Mouse (Mus musculus): ENCODE results near the gene Cyp2d10.
A peak's percentile ranks its signal among the peaks of the same experiment; 100 is the strongest.
"Not testable (repeated sequence)": the region's sequence is repeated elsewhere in the genome, so short reads cannot be mapped to it uniquely, and the experiment has no call there.

Cyp2d10 gene

GRCm38 (mm10) chr15:82406981-82407380 is at the start of gene Cyp2d10:
Cyp2d10 (minus strand) TSS chr15:82407195.
- DNase-seq (ENCODE audit: inconsistent ontology term): no peak

GRCm38 (mm10) chr15:82456086-82456790 is 49.2 kb upstream of the Cyp2d10 start:
- DNase-seq (ENCODE audit: inconsistent ontology term): not testable (repeated sequence)

- not testable (repeated sequence) for DNase-seq (ENCODE audit: inconsistent ontology term)
These were observed 46.5 kb upstream of the Cyp2d10 start for GRCm38 (mm10) chr15:82453501-82453900.

GRCm38 (mm10) chr15:82452133-82452532 is 45.1 kb upstream of the Cyp2d10 start:
- not testable (repeated sequence) for DNase-seq (ENCODE audit: inconsistent ontology term)

GRCm38 (mm10) chr15:82450045-82450444 is 43.0 kb upstream of the Cyp2d10 start:
- not testable (repeated sequence) for DNase-seq (ENCODE audit: inconsistent ontology term)

GRCm38 (mm10) chr15:82445196-82445595 is 38.2 kb upstream of the Cyp2d10 start:
- DNase-seq (ENCODE audit: inconsistent ontology term): no peak

GRCm38 (mm10) chr15:82443658-82444057 is 36.7 kb upstream of the Cyp2d10 start:
- no peak for DNase-seq (ENCODE audit: inconsistent ontology term)

GRCm38 (mm10) chr15:82437975-82438617 is 31.1 kb upstream of the Cyp2d10 start:
- no peak for DNase-seq (ENCODE audit: inconsistent ontology term)

- no peak for DNase-seq (ENCODE audit: inconsistent ontology term)
These were observed 28.6 kb upstream of the Cyp2d10 start for GRCm38 (mm10) chr15:82435606-82436005.

GRCm38 (mm10) chr15:82435011-82435410 is 28.0 kb upstream of the Cyp2d10 start:
- DNase-seq (ENCODE audit: inconsistent ontology term): no peak

GRCm38 (mm10) chr15:82434541-82434940 is 27.5 kb upstream of the Cyp2d10 start:
- DNase-seq (ENCODE audit: inconsistent ontology term): no peak

GRCm38 (mm10) chr15:82433621-82434020 is 26.6 kb upstream of the Cyp2d10 start:
- DNase-seq (ENCODE audit: inconsistent ontology term): no peak

- DNase-seq (ENCODE audit: inconsistent ontology term): no peak
These were observed 26.1 kb upstream of the Cyp2d10 start, which contains the start of gene Cyp2d9 for GRCm38 (mm10) chr15:82433137-82433536. Cyp2d9 (plus strand) TSS chr15:82433437.

- no peak for DNase-seq (ENCODE audit: inconsistent ontology term)
These were observed 16.5 kb upstream of the Cyp2d10 start for GRCm38 (mm10) chr15:82423471-82423870.

- no peak for DNase-seq (ENCODE audit: inconsistent ontology term)
These were observed 15.9 kb upstream of the Cyp2d10 start for GRCm38 (mm10) chr15:82422935-82423334.

GRCm38 (mm10) chr15:82418616-82419015 is 11.6 kb upstream of the Cyp2d10 start:
- DNase-seq (ENCODE audit: inconsistent ontology term): no peak

- peak; percentile 80 for DNase-seq (ENCODE audit: inconsistent ontology term)
These were observed 10.1 kb upstream of the Cyp2d10 start for GRCm38 (mm10) chr15:82416797-82417789.

GRCm38 (mm10) chr15:82407536-82407935 is 541 bp upstream of the Cyp2d10 start:
- DNase-seq (ENCODE audit: inconsistent ontology term): no peak

GRCm38 (mm10) chr15:82404163-82404562 is 2.8 kb downstream of the Cyp2d10 start:
- DNase-seq (ENCODE audit: inconsistent ontology term): no peak

GRCm38 (mm10) chr15:82403606-82404005 is 3.4 kb downstream of the Cyp2d10 start:
- DNase-seq (ENCODE audit: inconsistent ontology term): no peak

GRCm38 (mm10) chr15:82402741-82403140 is 4.3 kb downstream of the Cyp2d10 start:
- no peak for DNase-seq (ENCODE audit: inconsistent ontology term)

GRCm38 (mm10) chr15:82402106-82402505 is 4.9 kb downstream of the Cyp2d10 start:
- DNase-seq (ENCODE audit: inconsistent ontology term): peak; percentile 24

Data from Muller cell, postnatal 12 days (primary cell).